Mouse (Mus musculus) cortical plate, adult 2 months (tissue): ENCODE measurements around the gene Clspn.

Experiments used
- CTCF ChIP-seq: fragments of 200-500 bp; IDR thresholded peaks from 2 replicates; pipeline ENCODE4 v1.5.1; 2011; ENCODE audit warnings: mild to moderate bottlenecking, control low read depth, low read length; ENCODE audit not compliant: insufficient read depth; ENCODE audit errors: extremely low read depth
- POLR2A ChIP-seq: fragments of 200-500 bp; IDR thresholded peaks from 2 replicates; pipeline ENCODE4 v1.6.1; 2011; ENCODE audit warnings: mild to moderate bottlenecking, low read length, control low read depth; ENCODE audit not compliant: insufficient read depth; ENCODE audit errors: extremely low read depth

GRCm38 (mm10) chr4:126533729-126534070 is 23.0 kb upstream of the Clspn start:
- TF ChIP-seq POLR2A = no peak
- TF ChIP-seq CTCF = no peak
